Mouse (Mus musculus) monocyte, adult 2 months (primary cell): ENCODE data around the gene Trhr2.

Experiments used
- DNase-seq, 2 experiments: peaks; one replicate each; pipeline ENCODE4 v3.0.0; 2022; ENCODE audit warnings: low spot score in 2 of 2, low read depth in 1 of 2

Gene Trhr2

DNA sequence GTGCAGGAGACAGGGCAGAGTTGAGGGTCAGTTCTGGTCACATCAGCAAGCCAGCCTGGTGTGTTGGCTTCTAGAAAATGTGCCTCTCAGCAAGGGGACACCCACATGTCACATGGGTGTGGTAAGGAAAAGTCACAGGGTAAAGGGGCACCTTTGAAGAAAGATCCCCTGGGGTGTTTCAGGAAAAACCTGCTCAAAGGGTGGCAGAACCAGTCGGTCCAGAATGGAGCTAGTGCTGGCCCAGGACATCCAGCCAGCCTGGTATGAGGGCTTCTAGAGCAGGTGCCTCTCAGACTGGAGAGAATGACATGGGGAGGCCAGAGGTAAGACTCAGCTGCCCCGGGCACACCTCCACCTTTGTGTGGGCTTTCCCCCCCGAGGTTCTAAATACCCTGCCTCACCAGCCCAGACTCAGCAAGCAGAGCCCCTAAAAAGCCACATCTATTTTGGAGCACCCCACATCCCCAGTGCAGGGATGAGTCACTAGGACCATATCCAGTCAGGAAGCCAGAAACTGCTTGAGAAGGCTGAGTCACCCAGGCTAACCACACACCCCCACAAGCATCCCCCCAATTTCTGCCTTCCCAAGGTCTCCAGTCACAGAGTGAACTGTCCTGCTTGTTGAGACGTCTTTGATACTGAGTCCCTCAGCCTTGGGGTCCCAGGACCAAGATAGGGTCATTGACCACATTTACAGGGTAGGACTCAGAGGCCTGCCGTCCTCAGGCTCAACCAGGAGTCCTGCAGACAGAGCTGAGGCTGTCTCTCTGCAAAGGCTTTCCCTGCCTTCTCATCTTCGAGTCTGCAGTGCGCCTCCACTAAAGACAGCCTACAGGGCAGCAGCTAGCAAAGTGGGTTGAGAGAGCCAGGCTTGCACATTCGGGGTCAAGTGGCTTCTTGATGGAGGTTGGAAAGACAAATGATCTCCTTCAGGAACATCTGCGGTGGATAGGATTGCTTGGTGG is 4.6 kb downstream of the Trhr2 start:
- no peak for DNase-seq

DNA sequence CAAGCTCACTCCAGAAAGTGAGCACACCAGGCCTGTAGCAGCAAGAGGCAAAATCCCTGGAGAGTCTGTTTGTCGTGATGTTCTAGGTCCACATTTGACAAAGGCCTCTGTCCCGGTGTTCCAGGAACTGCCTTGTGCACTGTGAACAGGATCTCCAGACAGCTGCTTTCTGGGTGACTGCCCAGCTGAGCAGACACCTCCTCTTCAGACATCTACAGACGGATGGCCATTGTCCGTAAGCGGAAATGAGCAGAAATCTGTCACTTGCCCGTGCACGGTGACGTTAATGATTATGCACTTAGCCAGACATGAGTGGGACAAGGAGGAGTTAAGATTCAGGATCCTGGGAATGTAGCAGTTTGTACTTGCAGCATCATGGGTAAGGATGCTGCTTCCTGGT is 6.4 kb downstream of the Trhr2 start:
- DNase-seq, result no peak

DNA sequence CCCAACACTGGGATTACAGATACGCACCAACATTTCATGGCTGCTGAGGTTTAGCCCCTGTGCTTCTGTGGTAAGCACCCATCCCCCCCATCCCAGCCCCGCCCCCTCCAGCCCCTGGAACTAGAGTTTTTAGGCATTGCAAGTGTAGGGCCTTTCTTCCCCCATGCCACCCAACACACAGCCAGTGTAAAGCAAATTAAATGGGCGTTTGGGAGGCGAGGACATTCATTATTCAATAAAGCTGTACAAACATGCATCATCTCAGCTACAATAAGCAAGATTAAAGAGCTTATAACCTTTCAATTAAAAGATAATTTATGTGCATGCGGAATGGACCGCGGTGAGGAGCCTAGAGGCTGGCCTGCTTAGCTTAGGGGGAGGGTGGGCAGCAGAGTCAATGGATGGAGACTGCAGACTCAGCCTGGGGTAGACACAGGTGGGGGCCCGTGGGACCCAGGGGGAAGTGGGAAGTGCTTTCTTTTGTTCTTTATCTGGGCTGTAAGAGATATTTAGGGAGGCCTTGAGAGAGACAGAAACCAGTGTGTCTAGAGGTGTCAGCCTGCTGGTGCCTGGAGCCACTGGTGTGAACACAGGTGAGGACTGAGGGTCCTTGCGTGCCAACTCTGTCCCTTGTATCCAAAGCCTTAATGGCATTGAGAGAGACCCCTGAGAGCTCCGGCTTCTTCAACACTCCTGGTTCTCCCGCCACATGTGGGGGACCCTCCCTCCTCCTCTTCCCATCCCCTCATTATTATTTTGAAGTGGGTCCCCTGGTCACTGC is 10.0 kb downstream of the Trhr2 start:
- no peak for DNase-seq

DNA sequence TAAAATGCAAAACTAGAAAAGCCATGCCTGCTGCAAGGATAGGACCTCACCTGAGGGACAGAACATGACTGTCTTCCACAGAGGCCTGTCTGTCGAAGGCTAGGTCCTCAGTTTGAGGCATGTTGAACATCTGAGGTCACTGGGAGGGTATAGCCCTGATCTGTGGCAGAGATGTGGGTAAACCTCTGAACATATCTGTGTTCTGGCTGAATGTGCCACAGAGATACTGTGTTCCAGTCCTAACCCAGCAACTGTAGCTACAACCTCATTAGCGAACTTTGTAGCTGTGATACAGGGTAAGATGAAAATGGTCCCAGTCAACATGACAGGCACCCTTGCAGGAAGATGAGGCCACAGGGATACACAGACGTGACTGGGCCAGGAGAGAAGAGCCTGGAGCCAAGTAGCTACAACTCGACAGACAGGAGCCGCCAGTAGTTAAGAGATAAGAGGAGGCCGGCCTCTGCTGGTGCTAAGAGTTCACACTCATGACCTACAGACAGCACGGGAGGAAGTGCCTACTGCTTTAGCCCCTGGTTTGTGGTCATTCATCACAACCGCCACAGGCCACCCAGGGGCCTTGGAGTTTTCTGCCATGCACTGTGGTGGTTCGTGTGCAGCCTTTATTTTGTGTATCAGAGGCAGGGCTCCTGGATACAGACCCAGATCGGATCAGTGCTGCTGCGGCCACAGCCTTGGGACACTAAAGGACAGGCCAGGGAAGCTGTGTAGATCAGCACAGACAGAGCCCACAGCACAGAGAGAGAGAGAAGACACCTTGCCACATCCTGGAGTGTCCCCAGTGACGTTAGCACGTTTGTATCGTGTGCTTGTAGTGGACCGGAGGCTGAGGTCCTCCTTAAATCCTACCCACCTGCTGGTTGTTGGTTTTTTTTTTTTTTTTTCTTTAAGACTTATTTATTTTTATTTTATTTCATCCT is 10.9 kb downstream of the Trhr2 start:
- no peak for DNase-seq

DNA sequence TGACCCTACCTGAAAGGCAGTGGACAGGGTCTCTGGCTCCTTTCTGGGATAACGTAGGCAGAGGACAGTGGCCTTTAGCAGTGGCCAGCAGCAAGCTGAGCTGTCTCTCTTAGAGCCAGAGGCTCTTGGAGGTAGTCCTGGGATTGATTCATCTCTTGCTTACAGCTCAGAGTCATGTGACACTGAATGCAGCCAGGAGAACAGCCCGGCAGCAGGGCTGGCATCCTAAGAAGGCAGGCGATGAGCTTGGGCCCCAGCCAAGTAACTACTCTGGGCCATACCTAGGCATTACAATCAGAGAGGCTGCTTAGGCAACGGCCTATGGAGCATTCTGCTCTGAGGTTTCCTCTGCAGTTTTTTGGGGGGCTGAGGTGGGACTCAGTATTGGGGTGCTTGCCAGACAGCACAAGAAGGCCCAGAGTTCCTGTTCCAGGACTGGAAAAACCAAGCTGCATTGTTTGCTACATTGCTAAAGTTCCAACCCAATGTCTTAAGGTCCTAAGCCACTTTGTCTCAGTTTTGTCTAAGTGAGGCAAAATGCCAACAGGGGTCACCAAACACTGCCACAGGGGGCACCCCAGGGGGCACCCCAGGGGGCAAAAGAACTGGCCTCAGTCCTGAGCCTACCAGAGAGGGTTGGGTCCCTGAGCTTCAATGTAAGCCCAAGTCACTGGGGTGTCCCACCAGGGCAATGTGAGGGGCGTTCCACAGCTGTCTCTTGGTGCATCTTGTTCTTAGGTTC is 12.6 kb downstream of the Trhr2 start:
- no peak for DNase-seq

DNA sequence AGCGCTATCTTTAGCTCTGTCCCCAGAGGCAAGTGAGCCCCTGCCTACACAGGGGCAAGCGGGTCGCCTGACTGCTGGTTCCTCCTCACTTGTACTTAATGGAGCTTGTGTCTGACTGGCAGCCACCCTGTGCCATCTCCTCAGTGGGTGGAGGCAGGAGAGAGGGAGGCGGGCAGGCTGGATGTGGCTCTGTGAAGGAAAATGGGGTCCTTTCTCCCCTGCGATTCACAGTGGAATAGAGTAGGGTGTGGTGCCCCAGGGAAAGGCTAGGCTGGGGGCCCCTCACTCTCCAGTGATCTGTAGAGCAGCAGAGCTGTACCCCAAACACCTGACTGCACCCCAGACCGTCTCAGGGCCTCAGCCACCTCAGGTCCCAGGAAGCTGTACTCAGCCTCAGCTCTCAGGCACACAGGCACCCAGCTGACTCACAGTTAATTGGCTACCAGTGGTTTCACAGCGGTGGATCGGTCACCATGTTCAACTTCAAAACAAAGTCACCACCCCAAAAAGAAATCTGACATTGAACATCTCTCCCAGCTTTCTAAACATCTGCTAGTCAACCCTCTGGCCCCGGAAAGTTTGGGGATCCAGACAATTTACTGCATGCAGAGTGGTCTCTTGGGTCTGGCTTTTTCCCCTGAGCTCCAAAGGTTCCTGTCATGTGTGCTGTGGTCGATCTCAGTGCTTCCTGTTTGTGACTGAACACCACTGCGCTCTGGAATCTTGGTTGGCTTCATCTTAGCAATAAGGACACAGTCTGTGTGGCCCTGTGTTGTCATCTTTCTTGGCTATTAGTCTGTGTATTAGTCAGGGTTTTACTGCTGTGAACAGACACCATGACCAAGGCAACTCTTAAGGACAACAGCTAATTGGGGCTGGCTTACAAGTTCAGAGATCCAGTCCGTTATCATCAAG is 15.1 kb downstream of the Trhr2 start:
- no peak for DNase-seq

DNA sequence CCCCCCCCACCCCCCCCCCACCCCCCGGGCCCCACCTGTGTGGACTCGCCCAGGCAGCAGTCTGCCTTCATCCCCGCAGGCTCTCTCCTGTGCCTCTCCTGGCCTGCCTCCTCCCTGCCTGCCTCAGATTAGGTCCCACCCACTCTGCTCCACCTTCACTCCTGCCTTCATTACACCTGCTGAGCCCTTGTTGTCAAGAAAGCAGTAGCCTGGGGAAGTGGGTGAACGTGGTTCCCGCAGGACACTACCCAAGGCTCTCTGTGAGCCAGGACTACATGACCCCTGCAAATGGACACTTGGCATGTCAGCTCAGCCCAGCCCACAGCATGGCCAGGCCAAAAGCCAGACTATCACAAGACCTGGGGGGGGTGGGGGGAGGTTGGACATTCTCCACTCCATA is 16.3 kb downstream of the Trhr2 start:
- DNase-seq, result no peak

DNA sequence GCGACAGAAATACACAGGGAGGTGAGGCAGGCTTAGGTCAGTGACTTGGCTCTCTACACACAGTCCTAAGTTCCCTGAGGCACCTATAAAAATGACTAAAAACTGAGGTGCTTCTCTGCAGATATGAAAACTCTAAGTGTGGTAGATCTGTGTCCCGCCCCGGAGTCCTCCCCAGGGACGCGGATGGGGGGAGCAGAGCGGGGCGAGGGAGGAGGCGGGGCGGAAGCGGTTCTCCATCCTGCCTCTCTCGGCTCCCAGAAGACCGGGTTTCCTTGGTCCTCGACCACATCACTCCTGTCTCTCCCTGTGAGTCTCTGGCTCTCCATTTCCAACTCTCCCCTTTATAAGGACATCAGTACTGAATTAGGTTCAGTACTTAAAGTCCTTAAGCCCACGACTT is 16.8 kb downstream of the Trhr2 start:
- no peak for DNase-seq

DNA sequence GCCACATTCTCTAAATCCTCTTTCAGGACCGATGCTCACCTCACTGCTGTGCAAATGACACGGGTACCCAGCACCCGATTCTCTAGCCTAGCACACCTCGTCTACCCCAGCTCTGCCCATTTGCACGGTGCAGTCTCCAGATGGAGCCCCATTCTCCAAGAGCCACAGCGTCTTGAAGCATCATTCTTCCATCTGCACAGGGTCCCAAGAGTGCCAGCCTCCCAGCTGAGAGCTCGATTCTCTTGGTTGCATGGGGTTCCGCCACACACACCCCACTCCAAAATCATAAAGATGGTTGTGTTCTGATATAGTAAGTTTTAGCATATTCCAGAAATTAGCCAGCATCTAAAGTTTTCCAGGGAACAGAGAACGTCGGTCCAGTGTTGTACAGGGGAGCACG is 17.2 kb downstream of the Trhr2 start:
- DNase-seq, result no peak

DNA sequence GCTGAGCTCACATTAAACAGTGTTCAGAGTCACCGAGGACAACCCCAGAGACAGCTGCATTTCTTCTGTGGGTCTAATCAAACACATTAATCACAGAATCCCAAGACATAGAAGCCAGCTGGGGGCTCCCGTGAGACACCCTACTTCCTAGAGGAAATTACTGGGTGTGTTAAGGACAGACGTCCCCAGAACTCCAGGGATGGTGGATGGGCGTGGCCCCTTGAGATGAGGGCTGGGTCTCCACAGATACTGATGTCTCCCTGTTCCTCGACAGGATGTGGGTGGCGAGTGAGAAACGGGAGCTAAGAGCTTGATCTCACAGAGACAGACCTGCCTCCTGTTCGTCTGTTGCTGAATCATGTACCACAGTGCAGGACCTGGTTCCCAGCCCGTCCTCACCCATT is 17.7 kb downstream of the Trhr2 start:
- no peak for DNase-seq

DNA sequence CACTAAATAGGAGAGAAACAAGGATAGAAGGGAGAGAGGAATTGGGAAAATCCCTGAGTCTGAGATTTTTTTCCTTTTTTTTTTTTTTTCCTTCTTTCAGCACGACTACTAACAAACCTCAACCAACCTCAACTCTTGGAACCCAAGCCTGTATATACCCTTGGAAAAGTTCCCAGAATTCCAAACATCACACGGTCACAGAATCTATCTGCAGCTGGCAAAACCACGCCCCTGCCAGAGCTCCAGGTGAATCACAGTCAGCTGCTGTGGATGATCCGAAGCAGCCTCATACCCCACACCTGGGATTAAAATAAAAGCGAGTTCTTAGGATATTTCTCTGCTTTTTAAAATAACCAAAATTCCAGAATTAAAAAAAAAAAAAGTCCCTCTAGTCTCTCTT is 18.2 kb downstream of the Trhr2 start:
- DNase-seq, result no peak

DNA sequence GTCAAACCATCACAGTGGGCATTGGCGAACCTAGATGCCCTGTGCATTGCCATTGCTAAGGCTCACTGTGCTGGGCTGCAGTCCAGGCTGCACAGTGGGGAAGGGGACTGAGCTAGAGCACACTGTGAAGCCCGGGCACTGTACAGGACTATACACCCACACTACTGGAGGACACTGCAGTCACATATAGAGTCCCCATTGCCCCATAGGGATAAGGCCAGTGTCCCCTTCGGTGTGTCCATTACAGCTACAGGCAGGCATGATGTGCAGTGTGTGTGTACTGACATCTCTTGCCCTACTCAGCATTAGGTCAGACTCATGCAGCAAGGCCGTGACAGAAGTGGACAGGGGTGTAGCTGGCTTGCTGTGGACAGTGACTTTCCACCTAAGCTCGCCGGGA is 18.8 kb downstream of the Trhr2 start:
- DNase-seq, result no peak

DNA sequence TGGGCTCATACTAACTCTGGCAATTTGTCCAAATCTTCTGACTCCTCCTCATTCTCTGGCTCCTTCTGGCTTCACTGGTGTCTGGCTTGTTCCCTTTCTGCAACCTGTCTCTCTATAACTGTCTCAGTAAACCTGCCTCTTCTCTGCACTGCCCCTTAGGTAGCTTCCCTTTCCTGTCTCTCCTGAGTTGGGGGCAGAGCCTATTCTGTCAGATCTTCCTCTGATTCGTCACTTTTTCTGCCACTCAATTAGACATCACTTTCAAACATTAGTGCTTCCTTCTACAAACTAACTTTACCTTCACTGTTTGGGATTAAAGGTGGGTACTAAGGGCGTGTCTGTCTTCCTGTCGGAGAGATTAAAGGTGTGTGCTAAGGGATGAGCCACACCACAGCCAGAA is 19.8 kb downstream of the Trhr2 start:
- no peak for DNase-seq

DNA sequence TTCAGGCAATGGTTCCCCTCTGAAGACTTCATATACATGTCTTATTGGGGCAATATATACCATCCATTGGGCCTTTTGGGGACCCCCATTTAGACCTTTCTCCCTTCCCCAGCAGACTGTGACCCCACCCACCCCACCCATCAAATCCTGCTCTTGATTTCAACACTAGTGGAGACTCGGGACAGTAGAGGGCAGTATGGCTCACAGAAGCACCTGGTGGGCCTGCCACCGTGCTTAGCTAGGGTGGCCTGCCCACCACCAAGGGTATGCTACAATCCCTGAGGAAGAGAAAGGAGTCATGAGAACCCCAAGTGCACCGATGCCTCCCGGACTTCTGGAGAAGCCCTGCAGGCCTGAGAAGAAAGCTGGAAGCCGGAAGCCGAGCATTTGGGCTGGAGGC is 21.7 kb downstream of the Trhr2 start:
- no peak for DNase-seq

DNA sequence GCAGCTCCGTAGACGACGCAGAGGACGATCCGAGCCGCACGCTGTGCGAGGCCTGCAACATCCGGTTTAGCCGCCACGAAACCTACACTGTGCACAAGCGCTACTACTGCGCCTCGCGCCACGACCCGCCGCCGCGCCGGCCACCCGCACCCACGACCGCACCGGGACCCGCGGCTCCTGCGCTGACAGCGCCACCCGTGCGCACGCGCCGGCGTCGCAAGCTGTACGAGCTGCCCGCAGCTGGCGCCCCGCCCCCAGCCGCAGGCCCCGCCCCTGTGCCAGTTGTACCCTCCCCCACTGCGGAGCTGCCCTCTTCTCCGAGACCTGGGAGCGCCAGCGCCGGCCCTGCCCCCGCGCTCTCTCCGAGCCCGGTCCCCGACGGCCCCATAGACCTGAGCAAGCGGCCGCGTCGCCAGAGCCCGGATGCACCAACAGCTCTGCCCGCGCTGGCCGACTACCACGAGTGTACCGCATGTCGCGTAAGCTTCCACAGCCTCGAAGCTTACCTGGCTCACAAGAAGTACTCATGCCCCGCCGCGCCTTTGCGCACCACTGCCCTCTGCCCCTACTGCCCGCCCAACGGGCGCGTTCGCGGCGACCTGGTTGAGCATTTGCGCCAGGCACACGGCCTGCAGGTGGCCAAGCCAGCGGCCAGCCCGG is 24.2 kb downstream of the Trhr2 start:
- DNase-seq, result no peak

DNA sequence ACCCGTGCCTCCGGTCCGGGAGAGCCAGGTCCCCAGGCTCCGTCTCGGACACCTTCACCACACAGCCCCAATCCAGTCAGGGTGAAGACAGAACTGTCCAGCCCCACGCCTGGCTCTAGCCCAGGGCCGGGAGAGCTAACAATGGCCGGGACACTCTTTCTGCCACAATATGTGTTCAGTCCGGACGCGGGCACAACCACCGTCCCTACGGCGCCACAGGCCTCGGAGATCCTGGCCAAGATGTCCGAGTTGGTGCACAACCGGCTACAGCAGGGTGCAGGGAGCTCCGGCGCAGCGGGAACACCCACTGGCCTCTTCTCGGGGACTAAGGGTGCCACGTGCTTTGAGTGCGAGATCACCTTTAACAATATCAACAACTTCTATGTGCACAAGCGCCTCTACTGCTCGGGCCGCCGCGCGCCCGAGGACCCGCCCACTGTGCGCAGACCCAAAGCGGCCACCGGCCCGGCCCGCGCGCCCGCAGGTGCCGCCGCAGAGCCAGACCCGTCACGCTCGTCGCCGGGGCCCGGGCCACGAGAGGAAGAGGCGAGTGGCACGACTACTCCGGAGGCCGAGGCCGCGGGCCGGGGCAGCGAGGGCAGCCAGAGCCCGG is 24.8 kb downstream of the Trhr2 start:
- no peak for DNase-seq

DNA sequence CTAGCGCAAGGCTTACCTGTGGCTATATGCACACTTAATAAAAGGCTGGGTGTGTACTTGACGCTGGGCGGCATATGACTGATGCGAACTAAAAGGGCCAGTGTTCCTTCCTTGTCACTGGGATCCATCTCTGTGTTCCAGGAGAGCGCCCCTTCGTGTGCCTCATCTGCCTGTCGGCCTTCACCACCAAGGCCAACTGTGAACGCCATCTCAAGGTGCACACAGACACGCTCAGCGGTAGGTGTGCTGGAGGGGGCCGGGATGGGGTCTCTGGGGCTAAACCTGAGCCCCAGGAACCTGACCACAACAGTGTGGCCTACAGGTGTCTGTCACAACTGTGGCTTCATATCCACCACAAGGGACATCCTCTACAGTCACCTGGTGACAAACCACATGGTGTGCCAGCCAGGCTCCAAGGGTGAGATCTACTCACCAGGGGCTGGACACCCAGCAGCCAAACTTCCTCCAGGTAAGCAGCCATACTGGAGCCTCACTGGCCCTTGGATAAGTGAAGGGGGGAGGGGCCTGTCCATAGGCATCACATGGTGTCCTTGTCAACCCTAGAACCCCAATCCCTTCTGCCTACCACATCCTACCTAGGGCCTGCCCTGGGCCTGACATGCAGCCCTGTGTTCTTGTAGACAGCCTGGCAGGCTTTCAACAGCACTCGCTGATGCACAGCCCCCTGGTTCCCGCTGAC is 25.6 kb downstream of the Trhr2 start:
- no peak for DNase-seq

DNA sequence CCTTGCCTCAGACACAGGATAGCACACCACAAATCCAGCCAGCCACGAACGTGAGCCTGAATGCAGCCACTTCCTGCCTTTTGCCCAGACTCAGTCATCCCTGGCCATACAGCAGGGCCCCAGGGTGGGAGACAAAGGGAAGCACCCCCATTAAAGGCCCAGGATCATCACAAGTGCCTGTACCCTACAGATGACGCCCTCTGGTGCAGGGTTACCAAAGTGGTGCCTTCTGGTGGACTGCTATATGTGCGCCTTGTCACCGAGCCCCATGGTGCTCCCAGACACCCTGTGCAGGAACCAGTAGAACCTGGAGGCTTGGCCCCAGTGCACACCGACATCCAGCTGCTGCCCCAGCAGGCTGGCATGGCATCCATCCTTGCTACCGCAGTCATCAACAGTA is 27.0 kb downstream of the Trhr2 start:
- DNase-seq, result no peak
